Mouse (Mus musculus) neural tube, embryonic 11.5 days (tissue): Measurements from ENCODE around the gene Mospd3. TPM values are rescaled to one million over a fixed set of nuclear protein-coding genes. Genes with fewer than 3 reads are reported as not detected.

ENCODE experiments used
- ATAC-seq: fragments of 200-750 bp; cut with Nextera tagmentation; 2 replicates; pipeline ENCODE4 v1.8.0; 2017; ENCODE audit warnings: moderate number of reproducible peaks, mild to moderate bottlenecking, moderate TSS enrichment, moderate library complexity; ENCODE audit not compliant: insufficient read depth, low FRiP score, low TSS enrichment
- DNase-seq: peaks from one replicate; pipeline ENCODE4 v3.0.0-alpha.2; 2015; ENCODE audit warnings: low spot score
- H3K27ac ChIP-seq: fragments of 300-500 bp; sonication (generic); 2 replicates; pipeline ENCODE4 v1.5.1; 2014; ENCODE audit warnings: low read depth, mild to moderate bottlenecking, low read length
- H3K27me3 ChIP-seq: fragments of 300-500 bp; sonication (generic); 2 replicates; pipeline ENCODE4 v1.6.1; 2014; ENCODE audit warnings: mild to moderate bottlenecking, low read length, mixed read lengths; ENCODE audit not compliant: control insufficient read depth, insufficient read depth
- H3K36me3 ChIP-seq: fragments of 300-500 bp; sonication (generic); 2 replicates; pipeline ENCODE4 v1.6.1; 2014; ENCODE audit warnings: mild to moderate bottlenecking, low read length, moderate library complexity, mixed read lengths; ENCODE audit not compliant: control insufficient read depth, insufficient read depth
- H3K4me1 ChIP-seq: fragments of 300-500 bp; sonication (generic); 2 replicates; pipeline ENCODE4 v1.6.1; 2014; ENCODE audit warnings: low read length, mixed read lengths; ENCODE audit not compliant: control insufficient read depth, insufficient read depth
- H3K4me2 ChIP-seq: fragments of 300-500 bp; sonication (generic); 2 replicates; pipeline ENCODE4 v1.6.1; 2014; ENCODE audit warnings: low read depth, mild to moderate bottlenecking, moderate library complexity
- H3K4me3 ChIP-seq: fragments of 300-500 bp; sonication (generic); 2 replicates; pipeline ENCODE4 v1.5.1; 2014; ENCODE audit warnings: low read depth, low read length
- H3K9ac ChIP-seq: fragments of 300-500 bp; sonication (generic); 2 replicates; pipeline ENCODE4 v1.6.1; 2014; ENCODE audit warnings: mild to moderate bottlenecking, low read length
- H3K9me3 ChIP-seq: fragments of 300-500 bp; sonication (generic); 2 replicates; pipeline ENCODE4 v1.6.1; 2016; ENCODE audit warnings: low read length; ENCODE audit not compliant: control insufficient read depth
- WGBS: fragments of 180-500 bp; shearing (Covaris S2); extraction: QIAGEN DNeasy Blood & Tissue Kit; methylation state at CpG from one replicate; pipeline ENCODE4 v1.1.7; 2014; 5-methylcytosine and 5-hydroxymethylcytosine counted together
- polyA plus RNA-seq: library from polyadenylated mRNA; unstranded; fragments of >200 nt; fragmentation: Nextera tagmentation; extraction: Ambion mirVana; gene quantifications from 2 replicates; pipeline ENCODE4 v1.2.1, GENCODE M21; 2014

The Mospd3 gene
- polyA plus RNA-seq, 1 experiment from 2014 or later: 28.5 TPM

GRCm38 (mm10) chr5:137610548-137611244, 9.8 kb upstream of the Mospd3 start:
- Histone ChIP-seq H3K4me1 (peaks cover 11% of the 10 kb centered on the region), H3K9ac (peak overlapping the region; percentile 41; the same call in 1 of the 2 replicates), H3K27me3 (0 out of 2 replicates have a peak, but pooled peaks cover 2% of the 10 kb centered on the region), H3K27ac (peak overlapping the region; percentile 83), H3K9me3 (no peaks in the 10 kb centered on the region), H3K36me3 (no peaks in the 10 kb centered on the region; the same call in 1 of the 2 replicates), H3K4me3 (peak overlapping the region; percentile 19), H3K4me2 (peak overlapping the region; percentile 32)
- WGBS: 14% methylated on average over 12 of the region's 12 CpGs
- peak; percentile 82 for DNase-seq
- ATAC-seq: no peak

- Histone ChIP-seq H3K9me3 (no peaks in the 10 kb centered on the region), H3K9ac (no peak overlapping the region), H3K36me3 (no peaks in the 10 kb centered on the region; the same call in 1 of the 2 replicates), H3K27me3 (0 out of 2 replicates have a peak, but pooled peaks cover 2% of the 10 kb centered on the region), H3K4me1 (peaks cover 11% of the 10 kb centered on the region), H3K4me3 (peak overlapping the region; percentile 19), H3K27ac (no peak overlapping the region), H3K4me2 (peak overlapping the region; percentile 32; the same call in 1 of the 2 replicates)
- DNase-seq (no peak), ATAC-seq (no peak)
- 58% methylated on average over 4 of the region's 4 CpGs for WGBS
Observed at GRCm38 (mm10) chr5:137610056-137610455, 9.2 kb upstream of the Mospd3 start.

DNA sequence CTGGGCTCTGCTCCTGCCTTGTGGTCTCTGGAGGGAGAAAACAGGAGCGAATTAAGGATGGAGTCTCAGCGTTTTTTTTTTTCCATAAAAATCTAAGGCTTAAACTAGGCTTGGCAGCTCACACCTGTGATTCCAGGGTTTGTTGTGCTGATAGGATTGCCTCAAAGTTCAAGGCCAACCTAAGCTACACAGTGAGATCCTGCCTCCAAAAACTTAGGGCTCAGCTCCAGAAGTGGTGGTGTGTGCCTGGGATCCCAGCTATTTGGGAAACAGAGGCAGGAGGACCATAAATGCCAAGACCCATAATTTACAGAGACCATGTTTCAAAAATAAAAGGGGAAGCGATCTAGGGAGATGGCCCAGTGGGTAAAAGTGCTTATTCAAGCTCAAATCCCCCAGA, 8.4 kb upstream of the Mospd3 start:
- WGBS: 50% methylated on average over 3 of the region's 3 CpGs
- 0 out of 2 replicates have a peak overlapping the region, but pooled peaks have one; percentile 19 for H3K4me2 ChIP-seq

DNA sequence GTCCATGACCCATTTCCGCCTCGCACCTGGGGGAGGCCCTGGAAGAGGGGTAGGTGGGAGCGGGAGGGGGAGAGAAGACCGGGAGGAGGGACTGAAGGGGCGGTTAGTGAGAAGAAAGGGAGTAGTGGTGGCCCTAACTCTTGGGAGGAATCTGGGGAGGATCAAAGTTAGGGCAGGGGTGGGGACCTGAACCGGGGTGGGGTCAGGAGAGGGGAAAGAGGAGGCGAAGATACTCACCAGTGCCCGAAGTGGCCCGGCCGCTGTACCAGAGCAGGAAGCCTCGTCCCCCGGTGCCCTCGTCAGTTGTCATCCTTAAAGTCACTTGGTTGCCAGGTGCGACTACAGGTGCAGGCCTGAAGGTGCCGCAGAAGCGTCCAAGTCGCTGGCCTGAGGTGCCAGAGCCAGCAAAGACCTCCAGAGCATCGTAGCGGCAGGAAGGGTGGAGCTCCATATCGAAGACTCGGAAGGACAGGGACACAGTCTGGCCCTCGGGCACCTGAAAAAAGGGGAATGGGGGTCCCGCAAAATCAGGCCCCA, 7.9 kb upstream of the Mospd3 start:
- H3K27ac ChIP-seq: no peak overlapping the region

More for the DNA sequence above, 8.4 kb upstream of the Mospd3 start:
- H3K9me3 ChIP-seq: no peaks in the 10 kb centered on the region
- H3K27me3 ChIP-seq: 0 out of 2 replicates have a peak, but pooled peaks cover 2% of the 10 kb centered on the region
- no peaks in the 10 kb centered on the region; the same call in 1 of the 2 replicates for H3K36me3 ChIP-seq
- H3K27ac ChIP-seq: no peak overlapping the region
- no peak overlapping the region for H3K4me3 ChIP-seq
- H3K9ac ChIP-seq: no peak overlapping the region
- ATAC-seq: no peak
- DNase-seq: no peak
- H3K4me1 ChIP-seq: peaks cover 11% of the 10 kb centered on the region

DNA sequence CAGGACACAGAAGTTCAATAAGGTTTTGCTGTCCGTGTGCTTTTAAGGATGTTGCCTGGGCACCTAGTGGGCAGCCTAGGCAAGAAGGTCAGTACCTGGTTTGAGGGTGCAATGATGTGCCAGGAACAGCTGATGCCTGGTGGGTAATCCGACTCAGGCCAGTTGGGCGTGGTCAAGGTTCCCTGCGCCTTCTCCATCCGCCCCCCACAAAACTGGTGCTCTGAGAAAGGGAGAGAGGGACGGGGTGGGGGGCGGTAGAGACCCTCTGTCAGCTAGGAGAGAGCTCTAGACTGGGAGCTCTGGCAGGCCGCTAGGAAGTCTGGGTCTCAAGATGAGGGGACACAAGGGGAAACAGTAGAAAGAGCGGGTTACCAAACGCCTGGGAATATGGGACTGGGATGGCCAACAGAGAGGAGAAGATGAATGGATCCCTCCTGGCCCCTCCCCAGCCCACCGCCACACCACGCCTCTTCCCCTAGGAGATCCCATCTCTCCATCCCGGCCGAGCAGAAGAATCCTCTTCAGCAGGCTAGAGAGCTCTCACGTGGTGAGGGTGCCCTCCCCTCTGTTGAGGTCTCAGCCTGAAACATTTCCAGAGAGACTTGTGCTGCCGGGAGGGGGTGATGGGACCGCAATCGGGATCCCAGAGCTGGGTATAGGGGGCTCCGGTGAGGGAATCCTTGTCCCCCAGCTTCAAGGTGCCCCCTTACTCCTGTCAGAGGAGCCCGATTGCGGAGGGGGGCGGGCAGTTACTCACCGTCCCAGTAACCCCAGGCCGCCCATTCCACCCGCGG, 7.2 kb upstream of the Mospd3 start:
- H3K4me3 ChIP-seq: peak overlapping the region; percentile 16
- H3K9ac ChIP-seq: peak overlapping the region; percentile 37; the same call in 1 of the 2 replicates
- peaks cover 11% of the 10 kb centered on the region for H3K4me1 ChIP-seq
- 11% methylated on average over 25 of the region's 26 CpGs for WGBS
- DNase-seq: no peak
- H3K36me3 ChIP-seq: no peaks in the 10 kb centered on the region; the same call in 1 of the 2 replicates
- peak overlapping the region; percentile 34 for H3K4me2 ChIP-seq
- H3K27me3 ChIP-seq: 0 out of 2 replicates have a peak, but pooled peaks cover 2% of the 10 kb centered on the region
- H3K27ac ChIP-seq: no peak overlapping the region
- no peaks in the 10 kb centered on the region for H3K9me3 ChIP-seq
- no peak for ATAC-seq

More for the DNA sequence above, 7.9 kb upstream of the Mospd3 start:
- 17% methylated on average over 20 of the region's 23 CpGs for WGBS
- peak overlapping the region; percentile 16 for H3K4me3 ChIP-seq
- peak overlapping the region; percentile 37; the same call in 1 of the 2 replicates for H3K9ac ChIP-seq
- peaks cover 11% of the 10 kb centered on the region for H3K4me1 ChIP-seq
- ATAC-seq (no peak), DNase-seq (no peak)
- no peaks in the 10 kb centered on the region; the same call in 1 of the 2 replicates for H3K36me3 ChIP-seq
- no peaks in the 10 kb centered on the region for H3K9me3 ChIP-seq
- H3K4me2 ChIP-seq: peak overlapping the region; percentile 34
- H3K27me3 ChIP-seq: 0 out of 2 replicates have a peak, but pooled peaks cover 2% of the 10 kb centered on the region

DNA sequence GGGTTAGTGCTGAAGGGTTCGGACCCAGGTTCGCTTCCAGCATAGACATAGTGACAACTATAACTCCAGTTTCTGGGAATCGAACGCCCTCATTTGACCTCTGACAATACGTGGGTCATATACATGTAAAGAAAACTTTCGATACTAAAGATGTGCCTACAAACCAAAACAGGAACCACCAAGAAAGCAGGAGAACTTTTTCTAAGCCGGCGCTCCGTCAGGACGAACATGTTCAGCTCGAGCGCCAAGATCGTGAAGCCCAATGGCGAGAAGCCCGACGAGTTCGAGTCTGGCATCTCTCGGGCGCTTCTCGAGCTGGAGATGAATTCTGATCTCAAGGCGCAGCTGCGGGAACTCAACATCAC, 489 bp upstream of the Mospd3 start:
- H3K27me3 ChIP-seq: no peaks in the 10 kb centered on the region
- H3K4me2 ChIP-seq: peak overlapping the region; percentile 75
- H3K27ac ChIP-seq: no peak overlapping the region; the same call in 1 of the 2 replicates
- DNase-seq (peak; percentile 35), ATAC-seq (no peak)
- H3K4me3 ChIP-seq: peak overlapping the region; percentile 40
- H3K4me1 ChIP-seq: peaks cover 10% of the 10 kb centered on the region; the same call in 1 of the 2 replicates
- no peaks in the 10 kb centered on the region for H3K9me3 ChIP-seq
- peaks cover 2% of the 10 kb centered on the region; the same call in 1 of the 2 replicates for H3K36me3 ChIP-seq
- H3K9ac ChIP-seq: peak overlapping the region; percentile 20
- whole genome bisulfite sequencing: 1% methylated on average over 22 of the region's 22 CpGs

GRCm38 (mm10) chr5:137600281-137600618, 608 bp downstream of the Mospd3 start:
- H3K9ac ChIP-seq: peak overlapping the region; percentile 69
- DNase-seq (no peak), ATAC-seq (peak; percentile 71)
- H3K9me3 ChIP-seq: no peaks in the 10 kb centered on the region
- H3K4me3 ChIP-seq: peak overlapping the region; percentile 40
- peaks cover 2% of the 10 kb centered on the region; the same call in 1 of the 2 replicates for H3K36me3 ChIP-seq
- peak overlapping the region; percentile 75 for H3K4me2 ChIP-seq
- no peaks in the 10 kb centered on the region for H3K27me3 ChIP-seq
- 3% methylated on average over 19 of the region's 19 CpGs for WGBS
- H3K4me1 ChIP-seq: peaks cover 10% of the 10 kb centered on the region; the same call in 1 of the 2 replicates
- 0 out of 2 replicates have a peak overlapping the region, but pooled peaks have one; percentile 65 for H3K27ac ChIP-seq

- Histone ChIP-seq H3K27me3 (no peaks in the 10 kb centered on the region), H3K4me2 (peak overlapping the region; percentile 75), H3K27ac (no peak overlapping the region), H3K4me1 (peaks cover 10% of the 10 kb centered on the region; the same call in 1 of the 2 replicates), H3K4me3 (peak overlapping the region; percentile 40), H3K36me3 (peaks cover 2% of the 10 kb centered on the region; the same call in 1 of the 2 replicates), H3K9me3 (no peaks in the 10 kb centered on the region), H3K9ac (no peak overlapping the region; the same call in 1 of the 2 replicates)
- no peak for DNase-seq
- ATAC-seq: no peak
- WGBS: 60% methylated on average over 9 of the region's 9 CpGs
Observed at GRCm38 (mm10) chr5:137599600-137599999, 1.3 kb downstream of the Mospd3 start.
